Mouse (Mus musculus) erythroblast, embryonic 14.5 days (primary cell): ENCODE data around the gene Bcar3.

Experiments
- GATA1 ChIP-seq: IDR thresholded peaks from 2 replicates; pipeline ENCODE4 v1.6.1; 2012; ENCODE audit warnings: low read length, inconsistent platforms, mixed read lengths
- TAL1 ChIP-seq: IDR thresholded peaks from 3 replicates; pipeline ENCODE4 v1.6.1; 2012; ENCODE audit warnings: low read length, inconsistent platforms, mixed read lengths

- TF ChIP-seq TAL1 (no peak), GATA1 (no peak)
Measured at GRCm38 (mm10) chr3:122273407-122274240, 20.3 kb upstream of the Bcar3 start.
